Mouse (Mus musculus) kidney, embryonic 14.5 days (tissue): ENCODE measurements around the gene Gm10382. TPM values are rescaled to one million over a fixed set of nuclear protein-coding genes. Genes with fewer than 3 reads are reported as not detected.
"Not testable (repeated sequence)": the region's sequence is repeated elsewhere in the genome, so short reads cannot be mapped to it uniquely, and the experiment has no call there.

Source experiments
- ATAC-seq: fragments of 200-750 bp; cut with Nextera tagmentation; 2 replicates; pipeline ENCODE4 v1.8.0; 2017; ENCODE audit warnings: moderate number of reproducible peaks, mild to moderate bottlenecking, moderate TSS enrichment, moderate library complexity; ENCODE audit not compliant: low FRiP score, low TSS enrichment
- H3K27ac ChIP-seq: fragments of 300-500 bp; sonication (generic); 2 replicates; pipeline ENCODE4 v1.5.1; 2014; ENCODE audit warnings: low read depth, mild to moderate bottlenecking, low read length, moderate library complexity, mixed read lengths
- H3K27me3 ChIP-seq: fragments of 300-500 bp; sonication (generic); 2 replicates; pipeline ENCODE4 v1.6.1; 2014; ENCODE audit warnings: mild to moderate bottlenecking, low read length; ENCODE audit not compliant: control insufficient read depth, insufficient read depth
- H3K36me3 ChIP-seq: fragments of 300-500 bp; sonication (generic); 2 replicates; pipeline ENCODE4 v1.6.1; 2014; ENCODE audit warnings: low read length, mixed read lengths; ENCODE audit not compliant: control insufficient read depth, insufficient read depth
- H3K4me1 ChIP-seq: fragments of 300-500 bp; sonication (generic); 2 replicates; pipeline ENCODE4 v1.6.1; 2014; ENCODE audit warnings: low read length, mixed read lengths; ENCODE audit not compliant: control insufficient read depth, insufficient read depth
- H3K4me2 ChIP-seq: fragments of 300-500 bp; sonication (generic); replicated peaks from 2 replicates; pipeline ENCODE4 v1.6.1; 2014; ENCODE audit warnings: low read depth, mild to moderate bottlenecking, low read length
- H3K4me3 ChIP-seq: fragments of 300-500 bp; sonication (generic); 2 replicates; pipeline ENCODE4 v1.5.1; 2014; ENCODE audit warnings: mild to moderate bottlenecking, low read length
- H3K9ac ChIP-seq: fragments of 300-500 bp; sonication (generic); 2 replicates; pipeline ENCODE4 v1.6.1; 2014; ENCODE audit warnings: low read depth, mild to moderate bottlenecking, low read length, moderate library complexity
- H3K9me3 ChIP-seq: fragments of 300-500 bp; sonication (generic); 2 replicates; pipeline ENCODE4 v1.6.1; 2016; ENCODE audit warnings: low read length; ENCODE audit not compliant: control insufficient read depth
- WGBS: fragments of 180-500 bp; shearing (Covaris S2); extraction: QIAGEN DNeasy Blood & Tissue Kit; methylation state at CpG from one replicate; pipeline ENCODE4 v1.1.7; 2014; 5-methylcytosine and 5-hydroxymethylcytosine counted together
- polyA plus RNA-seq: library from polyadenylated mRNA; unstranded; fragments of >200 nt; fragmentation: Nextera tagmentation; extraction: Ambion mirVana; gene quantifications from 2 replicates; pipeline ENCODE4 v1.2.1, GENCODE M21; 2014

Gm10382 gene
- polyA plus RNA-seq, 1 experiment from 2014 or later = 0.41 TPM

GRCm38 (mm10) chr5:125389579-125390441 lies 688 bp downstream of the Gm10382 start, which contains the start of gene Ubc:
TSS of gene Ubc (minus strand) at chr5:125390202.
- peak; percentile 63 for ATAC-seq
- Histone ChIP-seq H3K4me1 (peaks cover 16% of the 10 kb centered on the region; the same call in 1 of the 2 replicates), H3K36me3 (peaks cover 17% of the 10 kb centered on the region), H3K9ac (peak within 1 kb of the TSS; percentile 95), H3K4me2 (peak within 1 kb of the TSS; percentile 97), H3K9me3 (no peaks in the 10 kb centered on the region), H3K27ac (peak within 1 kb of the TSS; percentile 91), H3K27me3 (no peaks in the 10 kb centered on the region), H3K4me3 (peak within 1 kb of the TSS; percentile 87)
- under 1% methylated on average over 68 of the region's 69 CpGs for WGBS

GRCm38 (mm10) chr5:125390906-125391477 lies 1.9 kb downstream of the Gm10382 start:
- H3K36me3 ChIP-seq = peaks cover 5% of the 10 kb centered on the region
- H3K27ac ChIP-seq = peak overlapping the region; percentile 27; the same call in 1 of the 2 replicates
- H3K4me2 ChIP-seq = no peak overlapping the region
- no peaks in the 10 kb centered on the region for H3K9me3 ChIP-seq
- no peaks in the 10 kb centered on the region for H3K27me3 ChIP-seq
- H3K4me3 ChIP-seq = no peak overlapping the region
- ATAC-seq = no peak
- no peak overlapping the region for H3K9ac ChIP-seq
- H3K4me1 ChIP-seq = peaks cover 20% of the 10 kb centered on the region; the same call in 1 of the 2 replicates
- WGBS = 92% methylated on average over 3 of the region's 3 CpGs

DNA sequence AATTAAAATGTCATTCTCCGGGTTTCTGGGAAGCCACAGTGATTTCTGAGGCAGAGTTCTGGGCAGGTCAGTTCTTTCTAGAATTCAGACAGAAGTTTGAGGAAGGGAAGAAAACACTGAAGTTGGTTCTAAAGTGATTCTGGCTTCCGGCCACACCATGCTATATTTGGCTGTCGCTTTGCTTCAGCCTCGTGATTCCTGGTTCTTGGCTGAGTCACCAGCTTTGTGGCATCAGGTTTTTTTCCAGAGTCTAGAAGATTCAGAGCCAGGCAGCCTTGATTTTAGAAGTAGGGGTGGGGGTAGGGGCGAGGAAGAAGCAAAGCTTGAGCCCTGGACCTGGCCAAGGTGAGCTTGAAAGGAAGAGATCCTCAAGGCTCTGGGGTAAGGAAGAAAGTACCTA lies 2.5 kb downstream of the Gm10382 start:
- Histone ChIP-seq H3K4me1 (peaks cover 20% of the 10 kb centered on the region; the same call in 1 of the 2 replicates), H3K4me2 (no peak overlapping the region), H3K4me3 (no peak overlapping the region), H3K36me3 (peaks cover 4% of the 10 kb centered on the region; the same call in 1 of the 2 replicates), H3K27me3 (no peaks in the 10 kb centered on the region), H3K27ac (peak overlapping the region; percentile 27; the same call in 1 of the 2 replicates), H3K9ac (no peak overlapping the region), H3K9me3 (no peaks in the 10 kb centered on the region)
- no peak for ATAC-seq
- 77% methylated on average over 5 of the region's 5 CpGs for WGBS

DNA sequence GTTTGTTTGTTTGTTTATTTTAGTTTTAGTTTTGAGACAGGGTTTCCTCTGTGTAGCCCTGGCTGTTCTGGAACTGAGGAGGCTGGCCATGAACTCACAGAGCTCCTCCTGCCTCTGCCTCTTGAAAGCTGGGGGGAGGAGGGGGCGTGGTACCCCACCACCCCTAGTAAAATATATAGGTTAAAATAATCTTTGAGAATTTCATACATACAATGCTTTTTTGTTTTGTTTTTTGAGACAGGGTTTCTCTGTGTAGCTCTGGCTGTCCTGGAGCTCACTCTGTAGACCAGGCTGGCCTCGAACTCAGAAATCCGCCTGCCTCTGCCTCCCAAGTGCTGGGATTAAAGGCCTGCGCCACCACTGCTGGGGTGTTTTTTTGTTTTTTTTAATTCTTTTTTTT lies 3.1 kb downstream of the Gm10382 start:
- not testable (repeated sequence) for H3K4me2 ChIP-seq, H3K9ac ChIP-seq, H3K9me3 ChIP-seq, H3K4me3 ChIP-seq, H3K36me3 ChIP-seq, H3K27me3 ChIP-seq, ATAC-seq
- 86% methylated on average over 4 of the region's 4 CpGs for WGBS
- H3K27ac ChIP-seq = peak overlapping the region; percentile 100; the same call in 1 of the 2 replicates
- peaks cover 20% of the 10 kb centered on the region; the same call in 1 of the 2 replicates for H3K4me1 ChIP-seq

DNA sequence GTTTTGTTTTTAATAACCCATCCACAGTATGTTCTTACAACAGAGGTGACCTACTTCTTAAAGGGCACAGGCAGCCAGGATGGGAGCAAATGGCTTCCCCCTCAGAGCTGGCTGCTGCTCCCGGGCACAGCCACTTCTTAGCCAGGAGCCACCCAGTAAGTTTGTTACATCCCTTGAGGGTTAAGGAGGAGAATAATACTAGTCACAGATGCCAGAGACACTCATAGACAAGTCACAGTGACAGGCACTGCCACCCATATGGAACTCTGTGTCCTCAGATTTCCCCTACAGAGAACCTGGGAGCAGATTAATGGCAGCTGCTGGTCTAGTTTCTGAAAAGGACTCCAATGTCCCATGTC lies 3.5 kb downstream of the Gm10382 start:
- Histone ChIP-seq H3K9me3 (no peaks in the 10 kb centered on the region), H3K4me3 (0 out of 2 replicates have a peak overlapping the region, but pooled peaks have one; percentile 0), H3K36me3 (peaks cover 4% of the 10 kb centered on the region; the same call in 1 of the 2 replicates), H3K4me1 (peaks cover 20% of the 10 kb centered on the region; the same call in 1 of the 2 replicates), H3K4me2 (peak overlapping the region; percentile 43), H3K9ac (peak overlapping the region; percentile 57; the same call in 1 of the 2 replicates), H3K27ac (peak overlapping the region; percentile 100), H3K27me3 (no peaks in the 10 kb centered on the region; the same call in 1 of the 2 replicates)
- 10% methylated on average over 1 of the region's 1 CpGs for WGBS
- ATAC-seq = no peak; the same call in 1 of the 2 replicates

GRCm38 (mm10) chr5:125392977-125393621 lies 4.0 kb downstream of the Gm10382 start:
- H3K9ac ChIP-seq = peak overlapping the region; percentile 57
- H3K4me2 ChIP-seq = peak overlapping the region; percentile 43
- H3K4me3 ChIP-seq = peak overlapping the region; percentile 27
- H3K27me3 ChIP-seq = no peaks in the 10 kb centered on the region; the same call in 1 of the 2 replicates
- peak; percentile 96 for ATAC-seq
- under 1% methylated on average over 20 of the region's 20 CpGs for WGBS
- H3K9me3 ChIP-seq = no peaks in the 10 kb centered on the region
- H3K27ac ChIP-seq = peak overlapping the region; percentile 100
- peaks cover 19% of the 10 kb centered on the region; the same call in 1 of the 2 replicates for H3K4me1 ChIP-seq
- peaks cover 3% of the 10 kb centered on the region; the same call in 1 of the 2 replicates for H3K36me3 ChIP-seq

- WGBS = 11% methylated on average over 22 of the region's 25 CpGs
- ATAC-seq = peak; percentile 36; the same call in 1 of the 2 replicates
- H3K4me2 ChIP-seq = peak overlapping the region; percentile 43
- no peaks in the 10 kb centered on the region for H3K36me3 ChIP-seq
- H3K9ac ChIP-seq = peak overlapping the region; percentile 57
- H3K27ac ChIP-seq = peak overlapping the region; percentile 100
- H3K4me3 ChIP-seq = peak overlapping the region; percentile 27
- H3K27me3 ChIP-seq = no peaks in the 10 kb centered on the region; the same call in 1 of the 2 replicates
- no peaks in the 10 kb centered on the region for H3K9me3 ChIP-seq
- H3K4me1 ChIP-seq = peaks cover 16% of the 10 kb centered on the region; the same call in 1 of the 2 replicates
Observed at GRCm38 (mm10) chr5:125393622-125394603, 4.8 kb downstream of the Gm10382 start.
